Mouse (Mus musculus) forebrain, postnatal 0 days (tissue): ENCODE data around the gene Pdrg1. TPM values are rescaled to one million over a fixed set of nuclear protein-coding genes. Genes with fewer than 3 reads are reported as not detected.

Source experiments
- ATAC-seq: fragments of 200-750 bp; cut with Nextera tagmentation; 2 replicates; pipeline ENCODE4 v1.8.0; 2017; ENCODE audit warnings: mild to moderate bottlenecking, moderate library complexity
- DNase-seq: peaks from one replicate; pipeline ENCODE4 v3.0.0-alpha.2; 2015
- H3K27ac ChIP-seq: fragments of 300-500 bp; sonication (generic); 2 replicates; pipeline ENCODE4 v1.5.1; 2014; ENCODE audit warnings: low read depth, mild to moderate bottlenecking, antibody characterized with exemption, low read length, moderate library complexity, mixed read lengths
- H3K27me3 ChIP-seq: fragments of 300-500 bp; sonication (generic); 2 replicates; pipeline ENCODE4 v1.6.1; 2014; ENCODE audit warnings: mild to moderate bottlenecking, low read length, mixed read lengths; ENCODE audit not compliant: insufficient read depth
- H3K36me3 ChIP-seq: fragments of 300-500 bp; sonication (generic); 2 replicates; pipeline ENCODE4 v1.6.1; 2014; ENCODE audit warnings: mild to moderate bottlenecking, moderate library complexity; ENCODE audit not compliant: insufficient read depth
- H3K4me1 ChIP-seq: fragments of 300-500 bp; sonication (generic); 2 replicates; pipeline ENCODE4 v1.6.1; 2014; ENCODE audit warnings: antibody characterized with exemption; ENCODE audit not compliant: insufficient read depth
- H3K4me2 ChIP-seq: fragments of 300-500 bp; sonication (generic); 2 replicates; pipeline ENCODE4 v1.6.1; 2014; ENCODE audit warnings: low read depth, mild to moderate bottlenecking, moderate library complexity
- H3K4me3 ChIP-seq: fragments of 300-500 bp; sonication (generic); 2 replicates; pipeline ENCODE4 v1.5.1; 2014; ENCODE audit warnings: low read depth, low read length, mixed read lengths
- H3K9ac ChIP-seq: fragments of 300-500 bp; sonication (generic); 2 replicates; pipeline ENCODE4 v1.6.1; 2014; ENCODE audit warnings: mild to moderate bottlenecking
- H3K9me3 ChIP-seq: fragments of 300-500 bp; sonication (generic); 2 replicates; pipeline ENCODE4 v1.6.1; 2016; ENCODE audit warnings: low read length
- CTCF ChIP-seq: sonication (generic); IDR thresholded peaks from 2 replicates; pipeline ENCODE4 v1.5.1; 2016; ENCODE audit warnings: antibody characterized with exemption, control low read depth, low read depth
- WGBS: fragments of 180-500 bp; shearing (Covaris S2); extraction: QIAGEN DNeasy Blood & Tissue Kit; methylation state at CpG from one replicate; pipeline ENCODE4 v1.1.7; 2014; 5-methylcytosine and 5-hydroxymethylcytosine counted together
- polyA plus RNA-seq: library from polyadenylated mRNA; unstranded; fragments of >200 nt; fragmentation: Nextera tagmentation; extraction: Ambion mirVana; gene quantifications from 2 replicates; pipeline ENCODE4 v1.2.1, GENCODE M21; 2015
- total RNA-seq: library from RNA; depleted of rRNA; stranded (reverse); fragments of >200 nt; gene quantifications from 2 replicates; pipeline ENCODE4 v1.2.3, GENCODE M21; 2014

Gene Pdrg1
- total and polyA plus RNA-seq, 2 experiments from 2014 or later, result 65.9 to 219 TPM

GRCm38 (mm10) chr2:153021163-153021562 is 5.9 kb upstream of the Pdrg1 start:
- Histone ChIP-seq H3K36me3 (no peaks in the 10 kb centered on the region), H3K27ac (no peak overlapping the region), H3K27me3 (no peaks in the 10 kb centered on the region), H3K9me3 (no peaks in the 10 kb centered on the region), H3K4me3 (no peak overlapping the region), H3K9ac (no peak overlapping the region), H3K4me1 (no peaks in the 10 kb centered on the region), H3K4me2 (no peak overlapping the region)
- no peak for ATAC-seq
- DNase-seq, result no peak
- TF ChIP-seq CTCF, result no peak
- WGBS, result 51% methylated on average over 3 of the region's 3 CpGs

DNA sequence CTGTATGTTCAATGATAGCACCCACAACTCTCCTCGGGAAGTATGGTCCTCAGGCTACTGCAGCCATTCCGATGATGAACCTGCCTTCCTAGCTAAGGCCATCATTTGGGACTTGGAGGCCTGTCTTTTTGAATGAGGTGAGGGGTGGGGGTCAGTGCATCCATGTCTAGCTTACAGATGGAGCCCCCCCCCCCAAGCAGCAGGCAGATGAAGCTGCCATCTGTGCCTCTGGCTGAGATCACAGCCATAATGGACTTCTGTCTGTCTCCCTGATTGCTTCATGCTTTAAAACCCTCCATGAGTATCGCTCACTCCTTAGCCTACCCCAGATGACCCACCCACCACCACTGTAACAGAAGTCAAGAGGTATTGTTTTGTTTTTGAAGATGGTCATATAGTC is 4.1 kb upstream of the Pdrg1 start:
- WGBS, result 72% methylated on average over 3 of the region's 3 CpGs
- Histone ChIP-seq H3K4me1 (peaks cover 3% of the 10 kb centered on the region; the same call in 1 of the 2 replicates), H3K9ac (no peak overlapping the region), H3K4me2 (no peak overlapping the region), H3K4me3 (no peak overlapping the region), H3K36me3 (no peaks in the 10 kb centered on the region), H3K27me3 (no peaks in the 10 kb centered on the region), H3K27ac (no peak overlapping the region), H3K9me3 (no peaks in the 10 kb centered on the region)
- DNase-seq (no peak), ATAC-seq (no peak)
- TF ChIP-seq CTCF, result no peak

GRCm38 (mm10) chr2:153016786-153017185 is 1.6 kb upstream of the Pdrg1 start:
- Histone ChIP-seq H3K27ac (no peak overlapping the region), H3K27me3 (no peaks in the 10 kb centered on the region), H3K9ac (no peak overlapping the region; the same call in 1 of the 2 replicates), H3K4me3 (no peak overlapping the region), H3K4me1 (peaks cover 7% of the 10 kb centered on the region; the same call in 1 of the 2 replicates), H3K36me3 (peaks cover 18% of the 10 kb centered on the region), H3K9me3 (no peaks in the 10 kb centered on the region), H3K4me2 (no peak overlapping the region)
- no peak for TF ChIP-seq CTCF
- ATAC-seq, result no peak
- DNase-seq, result no peak
- WGBS, result 29% methylated on average over 5 of the region's 5 CpGs

GRCm38 (mm10) chr2:153015804-153016203 is 577 bp upstream of the Pdrg1 start:
- WGBS, result 15% methylated on average over 8 of the region's 8 CpGs
- peak overlapping the region; percentile 54 for H3K27ac ChIP-seq
- H3K9ac ChIP-seq, result 0 out of 2 replicates have a peak overlapping the region, but pooled peaks have one; percentile 67
- ATAC-seq (peak; percentile 30; the same call in 1 of the 2 replicates), DNase-seq (no peak)
- H3K9me3 ChIP-seq, result no peaks in the 10 kb centered on the region
- no peak for TF ChIP-seq CTCF
- H3K36me3 ChIP-seq, result peaks cover 27% of the 10 kb centered on the region
- H3K27me3 ChIP-seq, result no peaks in the 10 kb centered on the region
- peak overlapping the region; percentile 60 for H3K4me3 ChIP-seq
- peak overlapping the region; percentile 93 for H3K4me2 ChIP-seq
- peaks cover 7% of the 10 kb centered on the region; the same call in 1 of the 2 replicates for H3K4me1 ChIP-seq

DNA sequence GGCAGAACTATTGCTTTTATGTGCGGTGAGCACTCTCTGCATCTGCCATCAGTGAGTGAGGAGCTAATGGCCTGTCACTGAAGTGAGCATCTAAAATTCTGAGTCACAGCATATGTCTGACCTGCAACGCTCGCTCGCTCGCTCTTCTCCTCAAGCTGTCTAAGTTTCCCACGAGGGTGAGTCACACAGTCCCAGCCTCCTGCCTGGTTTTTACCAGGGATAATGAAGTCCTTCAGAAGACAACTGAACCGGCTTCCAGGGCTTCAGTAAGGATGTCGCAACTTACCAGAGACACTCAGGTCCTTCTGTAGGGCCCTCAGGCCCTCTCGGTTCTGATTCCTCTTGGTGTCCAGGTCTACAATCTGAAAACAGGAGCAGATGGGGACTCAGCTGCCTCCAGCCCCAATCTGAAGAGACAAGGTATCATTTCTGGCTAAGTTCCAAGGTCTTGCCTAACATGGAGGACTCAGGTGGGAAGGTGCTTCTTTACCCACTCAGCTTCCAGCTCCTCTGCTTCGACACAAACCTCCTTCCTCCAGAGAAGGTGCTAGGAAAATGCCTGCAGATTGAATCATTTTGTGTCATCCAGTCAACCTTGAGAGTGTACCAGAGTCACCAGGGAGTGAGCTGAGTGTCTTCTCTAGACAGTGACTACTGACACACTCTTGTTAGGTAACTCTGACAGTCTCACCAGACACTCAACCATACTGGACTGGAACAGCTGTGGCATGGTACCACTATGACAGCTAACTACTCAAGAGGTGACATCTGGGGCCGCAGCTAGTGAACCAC is 1.3 kb downstream of the Pdrg1 start:
- no peak for TF ChIP-seq CTCF
- Histone ChIP-seq H3K9ac (peak overlapping the region; percentile 67), H3K27ac (no peak overlapping the region), H3K4me1 (peaks cover 7% of the 10 kb centered on the region; the same call in 1 of the 2 replicates), H3K4me3 (peak overlapping the region; percentile 60), H3K9me3 (no peaks in the 10 kb centered on the region), H3K4me2 (peak overlapping the region; percentile 93), H3K27me3 (no peaks in the 10 kb centered on the region), H3K36me3 (peaks cover 44% of the 10 kb centered on the region)
- WGBS, result 93% methylated on average over 11 of the region's 11 CpGs
- ATAC-seq (no peak), DNase-seq (no peak)

DNA sequence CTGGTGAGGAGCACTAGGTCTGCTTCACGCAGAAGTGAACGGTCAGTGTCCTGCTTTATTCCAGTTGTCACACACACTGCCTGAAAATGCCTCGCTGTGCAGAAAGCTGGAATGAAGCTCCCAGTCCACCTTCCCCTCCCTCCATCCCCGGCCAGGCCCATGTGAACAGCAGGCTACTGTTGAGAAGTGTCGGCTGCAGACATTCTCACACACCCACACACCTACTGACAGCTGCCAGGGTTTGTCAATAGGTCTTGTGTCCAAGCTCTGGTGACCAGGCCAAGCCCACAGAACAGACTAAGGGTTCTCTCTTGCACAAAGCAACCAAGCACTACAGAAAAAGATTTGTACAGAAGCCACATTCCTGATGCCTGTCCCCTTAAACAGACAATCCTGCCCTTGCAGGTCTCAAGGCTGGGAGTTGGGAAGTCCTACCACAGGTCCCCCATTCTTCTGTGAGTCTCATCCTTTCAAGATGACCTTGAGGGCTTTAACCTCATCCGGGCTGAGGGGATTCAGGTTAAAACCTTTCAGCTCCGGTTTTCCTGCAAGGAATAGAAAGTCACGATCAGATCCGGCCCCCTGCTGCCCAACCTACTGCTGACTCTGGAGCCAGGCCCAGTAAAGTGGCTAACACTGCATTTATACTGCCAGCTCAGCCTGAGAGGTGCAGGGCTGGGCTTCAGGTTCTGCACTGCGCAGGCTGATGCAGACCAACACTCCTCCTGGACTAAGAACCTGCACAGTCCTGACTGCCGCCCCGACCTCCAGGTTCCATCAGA is 5.8 kb downstream of the Pdrg1 start:
- no peak overlapping the region for H3K4me3 ChIP-seq
- DNase-seq, result no peak
- no peak overlapping the region for H3K9ac ChIP-seq
- H3K4me1 ChIP-seq, result peaks cover 5% of the 10 kb centered on the region; the same call in 1 of the 2 replicates
- no peak overlapping the region for H3K4me2 ChIP-seq
- WGBS, result 88% methylated on average over 12 of the region's 12 CpGs
- no peak overlapping the region for H3K27ac ChIP-seq
- H3K27me3 ChIP-seq, result no peaks in the 10 kb centered on the region
- H3K36me3 ChIP-seq, result peaks cover 68% of the 10 kb centered on the region
- no peak for TF ChIP-seq CTCF
- no peaks in the 10 kb centered on the region for H3K9me3 ChIP-seq
- ATAC-seq, result no peak

DNA sequence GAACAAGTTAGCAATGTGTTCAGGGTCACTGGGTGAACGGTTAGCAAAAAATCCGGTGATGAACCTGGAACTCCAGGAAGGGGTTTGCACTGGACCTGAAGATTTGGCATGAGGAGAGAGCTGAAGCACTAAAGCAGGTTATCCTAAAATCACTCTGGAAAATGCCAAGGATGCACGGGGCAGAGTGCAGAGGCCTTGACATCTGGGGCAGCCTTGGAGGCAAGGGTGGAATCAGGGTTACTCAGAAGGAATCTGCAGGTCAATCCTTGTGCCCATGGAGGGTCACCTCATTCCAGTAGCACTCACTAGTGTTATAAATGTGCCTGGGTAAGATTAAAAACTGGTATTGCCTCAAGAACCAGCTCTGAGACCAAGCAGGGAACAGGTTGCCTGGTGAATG is 9.2 kb downstream of the Pdrg1 start:
- Histone ChIP-seq H3K27me3 (no peaks in the 10 kb centered on the region), H3K4me1 (no peaks in the 10 kb centered on the region), H3K4me3 (no peak overlapping the region), H3K36me3 (peaks cover 42% of the 10 kb centered on the region), H3K9me3 (no peaks in the 10 kb centered on the region), H3K9ac (no peak overlapping the region), H3K4me2 (no peak overlapping the region), H3K27ac (no peak overlapping the region)
- ATAC-seq (no peak), DNase-seq (no peak)
- no peak for TF ChIP-seq CTCF
- 88% methylated on average over 3 of the region's 3 CpGs for WGBS
